Mouse (Mus musculus) myocyte (in vitro differentiated cells): ENCODE measurements around the gene Cd80. TPM values are rescaled to one million over a fixed set of nuclear protein-coding genes. Genes with fewer than 3 reads are reported as not detected.

ENCODE experiments used
- H3K27me3 ChIP-seq: one replicate; pipeline ENCODE4 v1.6.1; 2011; ENCODE audit not compliant: control insufficient read depth, insufficient read depth, insufficient read length
- H3K36me3 ChIP-seq: one replicate; pipeline ENCODE4 v1.6.1; 2011; ENCODE audit not compliant: control insufficient read depth, insufficient read depth
- H3K4me2 ChIP-seq: one replicate; pipeline ENCODE4 v1.6.1; 2011; ENCODE audit warnings: low read depth, control low read depth
- H3K4me3 ChIP-seq: one replicate; pipeline ENCODE4 v1.5.1; 2011; ENCODE audit warnings: mild to moderate bottlenecking, control low read depth, moderate library complexity
- H3K79me2 ChIP-seq: one replicate; pipeline ENCODE4 v1.6.1; 2011; ENCODE audit not compliant: control insufficient read depth, insufficient read depth
- H3ac ChIP-seq: one replicate; pipeline ENCODE4 v1.6.1; 2011; ENCODE audit not compliant: control insufficient read depth, insufficient read length
- CEBPB ChIP-seq: IDR thresholded peaks from 2 replicates; pipeline ENCODE4 v1.6.1; 2011; ENCODE audit warnings: mild to moderate bottlenecking, moderate library complexity; ENCODE audit not compliant: poor library complexity, insufficient read depth, severe bottlenecking
- E2F4 ChIP-seq: IDR thresholded peaks from one replicate; pipeline ENCODE4 v1.6.1; 2011; ENCODE audit warnings: mild to moderate bottlenecking, control low read depth, moderate library complexity; ENCODE audit not compliant: insufficient read depth
- MAX ChIP-seq: IDR thresholded peaks from one replicate; pipeline ENCODE4 v1.6.1; 2011; ENCODE audit warnings: low read depth, mild to moderate bottlenecking, control low read depth
- MYOD1 ChIP-seq, 3 experiments: IDR thresholded peaks; one replicate each; pipeline ENCODE4 v1.6.1; 2011; ENCODE audit warnings: control low read depth in 2 of 3, low read depth in 2 of 3, mild to moderate bottlenecking in 2 of 3, moderate library complexity in 1 of 3; ENCODE audit not compliant: insufficient read length in 2 of 3, control insufficient read depth in 1 of 3
- MYOG ChIP-seq, 3 experiments: IDR thresholded peaks; one replicate each; pipeline ENCODE4 v1.6.1; 2011; ENCODE audit warnings: control low read depth in 2 of 3, low read depth in 2 of 3, mild to moderate bottlenecking in 2 of 3; ENCODE audit not compliant: insufficient read length in 2 of 3, control insufficient read depth in 1 of 3, insufficient read depth in 1 of 3
- POLR2A ChIP-seq: IDR thresholded peaks from one replicate; pipeline ENCODE4 v1.6.1; 2011; ENCODE audit warnings: low read depth, mild to moderate bottlenecking, control low read depth, moderate library complexity; ENCODE audit not compliant: insufficient read length
- POLR2AphosphoS2 ChIP-seq: IDR thresholded peaks from one replicate; pipeline ENCODE4 v1.6.1; 2011; ENCODE audit warnings: low read depth, control low read depth; ENCODE audit not compliant: insufficient read length
- REST ChIP-seq: IDR thresholded peaks from one replicate; pipeline ENCODE4 v1.6.1; 2011; ENCODE audit warnings: mild to moderate bottlenecking, control low read depth, moderate library complexity; ENCODE audit not compliant: insufficient read depth, insufficient read length
- SRF ChIP-seq: IDR thresholded peaks from one replicate; pipeline ENCODE4 v1.6.1; 2011; ENCODE audit warnings: low read depth; ENCODE audit not compliant: control insufficient read depth, insufficient read length
- TCF12 ChIP-seq: IDR thresholded peaks from one replicate; pipeline ENCODE4 v1.6.1; 2011; ENCODE audit warnings: mild to moderate bottlenecking, control low read depth; ENCODE audit not compliant: poor library complexity, insufficient read depth, severe bottlenecking
- TCF3 ChIP-seq: IDR thresholded peaks from one replicate; pipeline ENCODE4 v1.6.1; 2011; ENCODE audit warnings: low read depth, control low read depth; ENCODE audit not compliant: insufficient read length
- USF1 ChIP-seq: IDR thresholded peaks from one replicate; pipeline ENCODE4 v1.6.1; 2011; ENCODE audit warnings: low read depth, mild to moderate bottlenecking, control low read depth, moderate library complexity
- polyA plus RNA-seq: library from polyadenylated mRNA; unstranded; fragments of >200 nt; fragmentation: generic; extraction: Trizol; gene quantifications from one replicate; pipeline ENCODE4 v1.2.1, GENCODE M21; 2012; ENCODE audit warnings: missing spikeins

Gene Cd80
- polyA plus RNA-seq, 1 experiment, result 27.1 TPM

GRCm38 (mm10) chr16:38433514-38433913 lies 21.8 kb upstream of the Cd80 start:
- H3K4me2 ChIP-seq, result peak overlapping the region; percentile 70
- H3K36me3 ChIP-seq, result no peaks in the 10 kb centered on the region
- H3K4me3 ChIP-seq, result no peak overlapping the region
- TF ChIP-seq MYOD1 (IDR thresholded peaks at IDR 0.05; ENCODE audit: control insufficient read depth in 1 of 3, insufficient read length in 2 of 3, low read depth in 2 of 3) (no peak), POLR2AphosphoS2 (no peak), POLR2A (no peak), REST (no peak), TCF3 (no peak), USF1 (no peak), MAX (no peak), SRF (no peak), MYOG (IDR thresholded peaks at IDR 0.05; ENCODE audit: control insufficient read depth in 1 of 3, insufficient read depth in 1 of 3, insufficient read length in 2 of 3, low read depth in 2 of 3) (no peak), TCF12 (no peak), CEBPB (no peak), E2F4 (no peak)
- H3ac ChIP-seq, result no peak overlapping the region
- H3K27me3 ChIP-seq, result no peaks in the 10 kb centered on the region
- no peaks in the 10 kb centered on the region for H3K79me2 ChIP-seq

DNA sequence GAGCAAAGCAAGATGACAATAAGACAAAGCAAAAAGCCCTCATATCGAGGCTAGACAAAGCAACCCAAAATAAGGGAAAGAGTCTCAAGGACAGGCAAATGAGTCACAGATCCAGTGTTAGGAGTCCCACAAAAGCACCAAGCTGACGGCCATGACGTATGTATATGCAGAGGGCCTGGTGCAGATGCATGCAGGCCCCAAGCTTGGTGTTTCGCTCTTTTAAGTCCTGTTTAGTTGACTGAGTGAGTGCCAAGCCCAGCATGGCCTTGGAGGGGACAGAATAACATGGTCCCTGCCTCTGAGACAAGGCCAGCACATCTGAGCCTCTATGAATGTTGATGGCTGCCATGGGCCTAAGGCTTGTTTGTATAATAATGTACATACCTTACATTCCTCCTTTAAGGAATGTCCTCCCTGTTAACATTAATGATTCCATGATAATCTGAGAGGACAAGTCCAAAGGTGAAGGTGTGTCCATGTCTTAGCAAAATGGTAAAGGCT lies 21.0 kb upstream of the Cd80 start:
- TF ChIP-seq USF1, result no peak
- TF ChIP-seq TCF12, result no peak
- no peak for TF ChIP-seq MYOG (IDR thresholded peaks at IDR 0.05; ENCODE audit: control insufficient read depth in 1 of 3, insufficient read depth in 1 of 3, insufficient read length in 2 of 3, low read depth in 2 of 3)
- TF ChIP-seq E2F4, result no peak
- TF ChIP-seq TCF3, result no peak
- TF ChIP-seq POLR2AphosphoS2, result no peak
- no peak for TF ChIP-seq CEBPB
- TF ChIP-seq SRF, result no peak
- no peak for TF ChIP-seq POLR2A
- TF ChIP-seq REST, result no peak
- TF ChIP-seq MAX, result no peak
- TF ChIP-seq MYOD1 (IDR thresholded peaks at IDR 0.05; ENCODE audit: control insufficient read depth in 1 of 3, insufficient read length in 2 of 3, low read depth in 2 of 3), result no peak

GRCm38 (mm10) chr16:38439190-38439589 lies 16.2 kb upstream of the Cd80 start:
- peaks cover 11% of the 10 kb centered on the region for H3K36me3 ChIP-seq
- H3K27me3 ChIP-seq, result no peaks in the 10 kb centered on the region
- TF ChIP-seq POLR2AphosphoS2 (no peak), E2F4 (no peak), USF1 (no peak), SRF (no peak), MYOD1 (IDR thresholded peaks at IDR 0.05; ENCODE audit: control insufficient read depth in 1 of 3, insufficient read length in 2 of 3, low read depth in 2 of 3) (no peak), REST (no peak), MYOG (IDR thresholded peaks at IDR 0.05; ENCODE audit: control insufficient read depth in 1 of 3, insufficient read depth in 1 of 3, insufficient read length in 2 of 3, low read depth in 2 of 3) (no peak), TCF3 (no peak)
- H3K4me2 ChIP-seq, result no peak overlapping the region
- H3K4me3 ChIP-seq, result no peak overlapping the region
- H3ac ChIP-seq, result no peak overlapping the region
- no peaks in the 10 kb centered on the region for H3K79me2 ChIP-seq

More for the DNA sequence above, 21.0 kb upstream of the Cd80 start:
- no peaks in the 10 kb centered on the region for H3K36me3 ChIP-seq
- H3K27me3 ChIP-seq, result no peaks in the 10 kb centered on the region
- H3K4me3 ChIP-seq, result no peak overlapping the region
- no peaks in the 10 kb centered on the region for H3K79me2 ChIP-seq
- no peak overlapping the region for H3ac ChIP-seq
- H3K4me2 ChIP-seq, result no peak overlapping the region

DNA sequence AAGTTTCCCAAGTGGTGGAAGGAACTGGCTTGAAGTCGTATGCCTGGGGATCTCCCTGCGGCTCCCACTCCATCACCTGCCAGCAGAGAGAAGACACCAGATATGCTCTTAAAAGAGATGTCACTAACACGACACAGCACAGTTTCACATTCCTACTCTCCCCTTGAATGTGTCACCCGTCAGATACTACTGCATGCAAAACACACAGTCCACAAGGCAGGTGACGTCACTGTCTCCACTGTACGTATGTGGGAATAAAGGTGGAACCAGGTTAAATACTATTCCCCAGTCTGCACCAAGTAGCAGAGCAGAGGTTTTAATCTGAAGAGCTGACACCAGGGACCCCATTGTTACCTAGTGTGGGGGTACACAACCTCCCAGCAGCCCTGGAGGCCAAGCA lies 15.0 kb upstream of the Cd80 start:
- Histone ChIP-seq H3K27me3 (no peaks in the 10 kb centered on the region), H3K79me2 (no peaks in the 10 kb centered on the region)

More for the DNA sequence above, 15.0 kb upstream of the Cd80 start:
- Histone ChIP-seq H3K36me3 (peaks cover 18% of the 10 kb centered on the region), H3ac (no peak overlapping the region), H3K4me3 (no peak overlapping the region), H3K4me2 (no peak overlapping the region)
- TF ChIP-seq E2F4 (no peak), MYOD1 (IDR thresholded peaks at IDR 0.05; ENCODE audit: control insufficient read depth in 1 of 3, insufficient read length in 2 of 3, low read depth in 2 of 3) (no peak), TCF3 (no peak), POLR2AphosphoS2 (no peak), MYOG (IDR thresholded peaks at IDR 0.05; ENCODE audit: control insufficient read depth in 1 of 3, insufficient read depth in 1 of 3, insufficient read length in 2 of 3, low read depth in 2 of 3) (no peak), MAX (no peak), USF1 (no peak), SRF (no peak), REST (no peak), TCF12 (no peak), CEBPB (no peak), POLR2A (no peak)
